Mouse (Mus musculus) c-Kit-positive CD71-positive TER-119-positive erythroid progenitor cells, embryonic 14.5 days (primary cell): ENCODE results near the gene Acy3.
A peak's percentile ranks its signal among the peaks of the same experiment; 100 is the strongest.
"Not testable (repeated sequence)": the region's sequence is repeated elsewhere in the genome, so short reads cannot be mapped to it uniquely, and the experiment has no call there.

ENCODE experiments used
- DNase-seq: peaks from one replicate; pipeline ENCODE4 v3.0.0-alpha.2; 2013; ENCODE audit warnings: low spot score

Acy3 gene

GRCm38 (mm10) chr19:3986334-3986733, at the start of gene Acy3:
TSS of gene Acy3 (plus strand) at chr19:3986570.
- DNase-seq, result peak; percentile 24

- no peak for DNase-seq
Measured at GRCm38 (mm10) chr19:3942315-3942714, 44.1 kb upstream of the Acy3 start.

- peak; percentile 74 for DNase-seq
Measured at GRCm38 (mm10) chr19:3942986-3943735, 43.2 kb upstream of the Acy3 start.

GRCm38 (mm10) chr19:3945872-3946564, 40.4 kb upstream of the Acy3 start:
- DNase-seq, result no peak

- peak; percentile 59 for DNase-seq
Measured at GRCm38 (mm10) chr19:3946715-3947114, 39.7 kb upstream of the Acy3 start.

- no peak for DNase-seq
Measured at GRCm38 (mm10) chr19:3947813-3948212, 38.6 kb upstream of the Acy3 start.

GRCm38 (mm10) chr19:3948546-3948945, 37.8 kb upstream of the Acy3 start:
- DNase-seq, result no peak

GRCm38 (mm10) chr19:3950331-3950730, 36.0 kb upstream of the Acy3 start:
- no peak for DNase-seq

- DNase-seq, result no peak
Measured at GRCm38 (mm10) chr19:3951461-3951860, 34.9 kb upstream of the Acy3 start.

GRCm38 (mm10) chr19:3952099-3952498, 34.3 kb upstream of the Acy3 start:
- no peak for DNase-seq

GRCm38 (mm10) chr19:3955033-3955432, 31.3 kb upstream of the Acy3 start:
- no peak for DNase-seq

GRCm38 (mm10) chr19:3955804-3956203, 30.6 kb upstream of the Acy3 start:
- no peak for DNase-seq

- DNase-seq, result not testable (repeated sequence)
Measured at GRCm38 (mm10) chr19:3957296-3958036, 28.9 kb upstream of the Acy3 start.

GRCm38 (mm10) chr19:3958470-3958869, 27.9 kb upstream of the Acy3 start, which contains the start of gene Aldh3b3:
TSS of gene Aldh3b3 (plus strand) at chr19:3958645.
- DNase-seq, result no peak

GRCm38 (mm10) chr19:3959030-3959429, 27.3 kb upstream of the Acy3 start:
- no peak for DNase-seq

GRCm38 (mm10) chr19:3960211-3960610, 26.2 kb upstream of the Acy3 start:
- no peak for DNase-seq

GRCm38 (mm10) chr19:3961805-3962204, 24.6 kb upstream of the Acy3 start:
- not testable (repeated sequence) for DNase-seq

- no peak for DNase-seq
Measured at GRCm38 (mm10) chr19:3962469-3962868, 23.9 kb upstream of the Acy3 start.

- no peak for DNase-seq
Measured at GRCm38 (mm10) chr19:3964030-3964429, 22.3 kb upstream of the Acy3 start.

- DNase-seq, result no peak
Measured at GRCm38 (mm10) chr19:3966330-3967075, 19.9 kb upstream of the Acy3 start.

GRCm38 (mm10) chr19:3967258-3967657, 19.1 kb upstream of the Acy3 start:
- no peak for DNase-seq

GRCm38 (mm10) chr19:3972229-3972628, 14.1 kb upstream of the Acy3 start, which contains the start of gene Aldh3b2:
TSS of gene Aldh3b2 (plus strand) at chr19:3972328.
- DNase-seq, result peak; percentile 56
